Mouse (Mus musculus) gastrocnemius, postnatal 36 days (tissue): Measurements from ENCODE around the gene Med24. TPM values are rescaled to one million over a fixed set of nuclear protein-coding genes. Genes with fewer than 3 reads are reported as not detected.
A peak's percentile ranks its signal among the peaks of the same experiment; 100 is the strongest.
"Not testable (repeated sequence)": the region's sequence is repeated elsewhere in the genome, so short reads cannot be mapped to it uniquely, and the experiment has no call there.

ENCODE experiments used
- DNase-seq, 2 experiments: peaks; one replicate each; pipeline ENCODE4 v3.0.0; 2022
- intact Hi-C: fragments of 180-260 bp; cut with DNase I; formaldehyde crosslinking; loops from one replicate; pipeline ENCODE4 v1.15.1; 2025
- total RNA-seq, 2 experiments: library from RNA; stranded (reverse); gene quantifications; 2 replicates each; pipeline ENCODE4 v1.2.3; 2021

The Med24 gene
- total RNA-seq, 2 experiments from 2014 or later: 41.4 to 41.9 TPM

DNA sequence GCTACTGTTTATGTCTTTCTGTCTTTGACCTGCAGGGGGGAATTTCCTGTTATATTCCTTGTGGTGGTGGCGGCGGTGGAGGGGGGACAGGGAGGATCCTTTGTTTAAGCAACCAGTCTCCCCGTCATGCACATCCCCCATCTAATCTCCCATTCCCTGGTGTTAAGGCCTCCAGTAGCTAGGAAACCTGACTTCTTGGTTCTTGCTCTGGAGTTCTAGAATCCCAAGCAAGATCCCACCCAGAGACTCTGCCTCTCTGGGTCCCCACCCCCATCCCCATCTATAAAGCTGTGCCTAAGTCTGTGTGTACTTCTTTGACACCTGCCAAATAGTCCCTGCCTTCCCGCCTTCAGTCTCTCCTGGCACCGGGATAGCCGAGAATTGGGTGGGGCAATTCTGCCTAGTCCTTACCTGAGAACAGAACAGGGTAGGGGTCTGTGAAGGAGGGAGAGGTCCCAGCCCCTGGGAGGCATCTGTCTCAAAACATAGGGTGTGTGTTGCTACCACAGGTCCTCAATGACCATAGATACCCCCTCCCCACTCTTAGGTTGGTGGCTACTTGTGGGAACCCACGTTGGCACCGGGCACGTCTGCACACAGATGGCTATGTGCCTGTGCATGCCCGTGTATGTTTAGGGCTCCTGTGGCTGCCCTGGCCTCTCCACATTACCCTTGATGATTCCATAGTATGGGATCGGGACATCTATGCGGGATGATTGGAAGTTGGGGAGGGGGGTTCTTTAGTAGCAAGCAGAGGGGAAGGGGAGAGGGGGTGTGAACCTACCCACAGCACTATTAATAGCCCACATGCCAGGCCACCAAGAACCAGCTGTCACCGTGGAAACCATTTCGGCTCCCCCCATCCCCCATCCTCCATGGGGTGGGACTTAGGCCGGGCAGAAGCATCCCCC is 19.5 kb upstream of the Med24 start:
- DNase-seq: no peak
- intact Hi-C loops: no loop called here

DNA sequence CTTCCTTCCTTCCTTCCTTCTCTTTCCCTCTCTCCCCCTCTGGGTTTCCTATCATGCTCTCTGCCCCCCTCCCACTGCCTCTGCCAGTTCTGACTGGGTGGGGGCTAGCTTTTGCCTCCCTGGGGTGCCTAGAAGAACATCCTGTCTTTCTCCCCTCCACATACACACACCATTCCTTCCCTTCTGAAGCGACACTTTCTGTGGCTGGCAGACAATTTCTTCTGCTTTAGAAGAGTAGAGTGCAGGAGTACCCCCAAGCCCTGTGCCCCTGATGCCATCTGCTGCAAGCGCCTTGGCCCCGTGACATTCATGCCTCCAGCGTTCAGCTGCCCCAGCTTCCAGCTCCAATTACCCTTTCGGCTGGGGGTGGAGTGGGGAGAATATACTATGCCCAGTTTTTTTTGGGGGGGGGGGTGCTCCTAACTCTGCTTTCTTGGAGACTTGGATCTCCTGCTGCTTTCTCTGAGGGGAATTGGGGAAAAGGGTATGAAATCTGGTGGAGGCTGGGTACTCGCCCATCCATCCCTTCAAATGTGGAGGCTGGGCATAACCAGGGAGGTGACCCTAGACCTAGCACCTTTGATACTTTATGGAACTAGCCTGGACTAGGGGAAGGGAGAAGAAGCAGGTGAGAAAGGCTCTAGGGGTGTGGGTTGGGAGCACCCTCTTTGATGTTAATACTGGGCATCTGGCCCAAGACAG is 18.7 kb upstream of the Med24 start:
- DNase-seq: peak in 1 of 2 experiments; percentile 42
- intact Hi-C loops: no loop called here

DNA sequence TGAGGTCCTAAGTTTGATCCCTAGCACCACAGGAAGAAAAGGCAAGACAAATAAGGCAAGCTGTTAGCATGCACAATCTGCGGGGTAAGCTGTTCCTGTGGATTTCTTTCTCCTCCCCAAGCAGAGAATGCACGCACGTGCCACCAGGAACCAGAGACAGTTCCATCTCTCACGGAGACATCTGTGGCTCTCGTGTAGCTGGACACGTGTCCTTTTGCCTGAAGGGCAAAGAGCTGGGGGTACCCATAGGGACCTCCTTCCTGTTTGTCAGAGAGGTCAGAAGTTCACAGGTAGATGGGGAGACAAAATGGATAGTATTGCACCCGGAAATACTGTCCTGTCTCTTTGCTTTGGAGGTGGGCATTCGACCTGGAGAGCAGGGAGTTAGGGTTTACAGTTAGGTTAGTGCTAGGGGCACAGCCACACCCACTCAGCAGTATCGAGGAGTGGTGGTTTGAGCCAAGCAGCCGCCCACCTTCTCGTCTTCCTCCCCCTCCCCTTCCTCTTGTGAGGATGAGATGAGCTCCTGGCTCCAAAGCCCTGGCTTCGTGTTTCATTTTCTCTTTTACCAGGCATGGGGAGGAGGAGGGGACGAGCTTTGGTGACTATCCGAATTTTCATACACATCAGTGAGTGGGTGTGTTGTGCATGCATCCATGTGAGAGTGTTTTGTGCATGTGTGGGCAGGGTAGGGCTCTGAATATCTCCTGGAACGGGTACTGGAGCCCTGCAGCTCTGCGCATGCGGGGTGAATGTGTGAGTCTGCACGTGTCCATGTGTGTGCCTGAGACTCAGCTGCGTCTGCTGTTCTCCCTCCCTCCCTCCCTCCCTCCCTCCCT is 17.8 kb upstream of the Med24 start:
- intact Hi-C loops: no loop called here
- DNase-seq: peak; percentile 74 to 79

DNA sequence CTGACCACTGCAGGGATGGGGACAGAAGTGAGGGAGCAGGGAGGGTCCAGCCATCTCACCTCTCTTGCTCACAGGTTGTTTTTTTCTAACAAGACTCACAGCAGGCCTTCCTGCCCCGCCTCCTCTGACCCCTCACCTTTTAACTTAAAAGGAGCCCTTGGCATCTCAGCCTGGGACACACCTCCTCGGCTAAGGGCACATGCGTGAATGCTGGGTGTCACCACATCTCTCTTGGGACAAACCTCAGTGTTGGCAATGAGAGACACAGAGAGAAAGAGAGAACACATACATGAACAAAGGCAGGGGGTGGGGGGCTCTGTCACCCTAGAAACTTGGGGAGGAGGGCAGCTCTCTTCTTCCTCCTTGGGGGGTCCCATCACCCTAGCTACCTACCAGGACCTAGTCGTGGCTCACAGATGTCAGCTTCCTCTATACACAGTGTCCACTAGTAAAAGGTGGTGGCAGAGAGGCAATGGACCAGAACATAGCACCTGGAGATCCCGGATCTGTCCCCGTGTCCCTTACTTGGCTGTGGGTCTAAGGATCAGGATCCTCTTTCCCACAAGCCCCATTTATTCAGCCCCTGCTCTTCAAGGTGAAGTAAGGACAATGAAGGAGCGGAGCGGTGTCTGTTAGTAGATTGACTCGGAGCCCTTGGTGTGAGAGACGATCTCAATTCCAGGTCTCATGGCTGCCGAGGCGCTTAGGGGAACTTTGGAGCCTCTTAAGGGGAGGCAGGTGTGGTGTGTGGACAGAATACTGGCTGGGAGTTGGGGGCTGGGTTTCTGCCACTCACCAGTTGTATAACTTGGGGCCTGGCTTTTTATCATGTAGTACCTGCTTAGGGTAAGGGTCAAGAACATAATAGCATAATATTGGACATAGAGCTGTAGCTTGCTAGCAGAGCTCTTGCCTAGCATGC is 17.0 kb upstream of the Med24 start:
- DNase-seq: no peak
- intact Hi-C loops: no loop called here

DNA sequence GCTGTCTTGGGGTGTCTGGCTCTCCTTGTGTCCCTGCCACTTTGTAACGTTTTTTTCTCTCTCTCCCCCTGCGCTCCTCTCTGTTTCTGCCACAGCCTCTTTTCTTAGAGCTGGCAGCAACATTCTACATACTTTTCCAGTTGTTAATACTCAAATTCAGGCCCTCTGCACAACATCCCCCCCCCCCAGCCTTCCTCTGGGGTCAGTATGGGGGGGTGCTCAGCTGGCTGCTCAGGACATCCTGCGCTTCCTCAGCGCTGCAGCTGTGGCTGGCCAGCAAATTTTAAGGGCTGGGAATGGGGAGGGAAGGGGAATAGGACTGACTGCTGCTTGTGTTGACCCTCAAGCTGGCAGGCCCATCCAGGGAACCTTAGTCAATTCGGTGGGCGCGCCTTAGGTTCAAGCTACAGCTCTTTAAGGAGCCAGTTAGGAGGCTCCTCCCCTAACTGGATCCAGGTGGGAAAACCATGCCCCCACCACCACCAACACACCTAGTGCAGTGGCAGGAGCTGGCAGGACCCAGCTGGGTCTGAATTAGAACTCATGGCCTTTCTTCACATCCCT is 15.3 kb upstream of the Med24 start:
- DNase-seq: no peak
- intact Hi-C loops: no loop called here

DNA sequence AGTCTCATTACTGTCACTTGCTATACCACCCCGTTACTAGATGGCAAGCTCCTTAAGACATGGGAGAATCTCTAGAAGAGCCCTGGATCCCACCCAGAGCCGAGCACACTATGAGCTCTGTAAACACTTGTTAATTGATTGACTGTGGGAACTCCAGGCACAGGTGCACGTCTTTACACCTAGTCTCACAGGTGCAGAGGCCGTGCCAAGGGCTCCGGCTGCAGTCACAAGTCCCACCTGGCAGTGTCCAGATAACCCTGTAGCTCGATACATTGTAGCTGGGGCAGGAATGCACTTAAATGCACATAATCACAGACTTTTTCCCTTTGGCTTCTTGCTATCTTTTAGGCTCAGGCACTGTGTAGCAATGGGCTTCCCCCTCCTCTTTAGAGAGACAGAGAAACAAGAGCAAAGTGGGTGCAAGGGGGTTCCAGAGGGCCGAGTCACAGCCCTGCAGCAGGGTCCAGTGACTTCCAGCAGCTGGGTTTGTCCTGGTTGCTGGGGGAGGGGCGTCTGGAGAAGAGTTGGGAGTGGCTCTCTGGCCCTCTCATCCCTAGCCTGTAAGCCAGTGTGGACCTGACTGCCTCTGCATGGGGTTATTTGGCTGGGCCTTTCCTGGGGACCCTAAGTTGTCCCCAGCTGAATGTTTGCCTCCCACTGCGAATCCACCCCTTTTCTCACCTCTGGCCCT is 14.6 kb upstream of the Med24 start:
- peak in 1 of 2 experiments; percentile 62 for DNase-seq
- intact Hi-C loops: no loop called here

DNA sequence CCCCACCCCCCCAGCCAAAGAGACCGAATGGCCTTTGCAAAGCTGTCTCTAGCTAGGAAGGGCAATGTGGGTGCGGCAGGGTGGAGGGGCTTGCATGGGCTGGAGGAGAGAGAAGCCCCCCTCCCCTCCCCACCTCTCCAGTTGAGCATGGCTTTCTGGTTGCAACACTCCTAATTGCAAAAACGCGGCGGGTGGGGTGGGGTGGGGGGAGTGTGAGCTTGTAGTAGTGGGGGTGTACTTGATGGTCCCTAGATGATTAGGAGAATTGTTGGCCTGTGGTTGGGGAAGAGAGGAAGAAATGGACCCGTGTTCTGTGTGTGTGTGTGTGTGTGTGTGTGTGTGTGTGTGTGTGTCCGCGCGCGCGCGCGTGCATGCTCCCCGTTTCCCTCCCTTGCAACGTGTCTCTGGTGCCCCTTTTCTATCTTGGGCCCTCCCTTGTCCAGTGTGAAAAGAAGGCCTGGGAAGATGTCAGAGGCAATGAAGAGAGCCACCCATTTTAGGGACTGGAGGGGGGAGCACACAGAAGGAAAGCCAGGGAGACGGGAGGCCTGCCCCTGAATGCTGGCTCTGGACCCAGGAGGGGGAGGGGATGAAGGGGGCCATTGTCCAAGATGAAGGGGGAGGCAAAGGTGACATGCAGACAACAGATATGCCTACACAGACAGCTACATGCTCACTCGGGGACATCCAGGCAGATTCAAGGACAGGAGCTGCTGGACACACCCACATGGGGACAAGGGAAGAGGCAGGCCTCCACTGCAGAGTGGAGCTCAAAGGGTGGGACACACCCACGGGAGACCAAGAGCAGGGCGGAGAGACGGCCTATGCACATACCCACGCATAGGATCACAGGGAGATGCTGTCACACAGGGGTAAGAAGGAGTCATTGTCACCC is 13.4 kb upstream of the Med24 start:
- peak in 1 of 2 experiments; percentile 48 for DNase-seq
- intact Hi-C loops: no loop called here

DNA sequence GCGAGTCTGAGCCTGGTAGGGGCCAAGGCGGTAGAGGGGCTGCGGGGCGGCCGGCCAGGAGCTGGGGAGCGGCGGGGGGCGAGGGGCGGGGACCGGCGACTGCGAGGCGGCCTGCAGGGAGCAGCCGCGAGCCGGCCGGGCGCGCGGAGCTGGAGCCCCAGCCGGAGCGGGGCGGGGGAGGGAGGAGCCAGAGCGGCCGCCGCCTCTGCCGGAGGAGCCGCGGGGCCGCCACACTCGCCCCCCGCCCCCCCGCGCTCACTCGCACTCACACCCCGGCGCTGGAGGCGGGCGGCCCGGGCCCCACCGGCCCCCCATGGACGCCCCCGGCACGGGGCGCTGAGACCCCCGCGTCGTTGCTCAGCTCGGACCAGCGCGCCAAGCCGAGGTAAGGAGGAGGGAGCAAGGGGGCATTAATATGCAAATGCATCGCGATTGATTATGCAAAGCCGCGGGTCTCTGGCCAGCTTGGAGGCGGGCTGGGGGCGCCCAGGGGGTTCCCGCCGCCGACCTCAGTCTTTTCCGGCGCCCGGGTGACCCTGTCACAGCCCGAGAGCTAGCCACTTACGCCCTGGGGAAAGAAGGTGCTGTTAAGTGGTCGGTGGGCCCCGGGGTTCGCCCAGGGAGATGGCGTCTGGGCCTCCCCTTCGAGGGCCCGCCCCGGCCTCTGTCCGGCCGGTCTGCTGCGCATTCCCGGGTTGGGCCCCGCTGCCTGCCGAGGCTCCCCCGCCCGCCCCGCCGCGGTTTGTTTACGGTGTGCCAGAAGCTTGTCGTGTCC is 12.6 kb upstream of the Med24 start:
- intact Hi-C loops: loop anchor here (2.0 kb wide), 1 partner anchor 47 kb away; no protein-coding TSS in a partner anchor
- peak; percentile 70 to 80 for DNase-seq

DNA sequence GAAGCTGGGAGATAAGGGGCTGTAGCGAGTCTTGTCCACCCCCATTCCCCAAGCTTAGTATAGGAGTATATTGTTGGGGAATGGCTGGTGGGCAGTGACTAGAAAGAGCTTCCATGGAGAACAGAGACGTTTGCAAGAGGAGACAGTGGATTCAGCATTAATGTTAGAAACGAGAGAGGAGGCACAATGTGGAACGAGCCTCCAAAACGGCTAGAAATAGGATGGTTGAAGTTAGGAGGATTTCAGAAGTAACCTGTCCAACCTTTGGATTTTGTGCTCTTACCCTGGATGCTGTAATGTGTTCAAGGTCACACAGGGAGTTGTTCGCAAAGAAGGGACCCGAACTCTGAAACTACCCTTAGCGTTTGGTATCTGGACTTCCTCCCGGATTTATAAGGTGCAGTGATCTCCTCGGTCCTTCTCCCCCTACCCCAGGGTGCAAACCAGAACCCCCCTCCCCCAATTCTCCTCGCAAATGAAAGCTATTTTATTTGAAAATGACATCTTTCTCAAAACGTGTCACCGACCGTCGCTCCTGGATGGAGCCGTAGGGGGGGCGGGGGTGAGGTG is 11.9 kb upstream of the Med24 start:
- intact Hi-C loops: loop anchor here (2.0 kb wide), 1 partner anchor 48 kb away; no protein-coding TSS in a partner anchor
- DNase-seq: no peak

DNA sequence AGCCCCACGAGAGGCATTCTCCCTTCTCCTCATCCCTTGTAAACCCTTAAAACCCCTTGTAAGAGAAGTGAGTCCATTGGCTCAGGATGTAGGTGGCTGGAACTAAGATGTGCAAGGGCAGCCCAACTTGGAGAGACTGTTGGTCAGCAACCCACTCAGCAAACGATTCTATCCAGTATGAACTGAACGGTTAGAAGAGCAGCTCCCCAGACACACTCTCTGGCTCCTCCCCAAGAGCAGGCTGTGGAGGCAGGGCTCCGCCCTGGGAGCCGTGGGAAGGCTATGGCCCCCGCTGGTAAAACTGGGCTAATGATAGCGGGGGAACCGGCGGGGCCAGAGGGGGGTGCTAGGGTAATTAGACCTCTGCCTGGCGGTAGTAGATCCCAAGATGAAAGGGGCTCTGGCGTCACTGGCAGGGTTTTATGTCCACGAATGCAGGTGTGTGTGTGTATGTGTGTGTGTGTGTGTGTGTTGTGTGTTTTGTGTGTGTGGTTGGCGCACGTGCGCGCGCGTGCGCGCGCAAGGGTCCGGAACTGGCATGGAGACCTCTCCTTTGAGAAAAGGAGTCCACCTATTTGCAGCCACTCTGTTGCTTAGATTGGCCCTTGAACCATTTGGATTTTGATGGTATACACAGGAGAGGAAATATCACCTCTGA is 11.3 kb upstream of the Med24 start, which contains the start of gene Thra:
Gene Thra (plus strand): TSS at position 246 of the 658 bp plus-strand sequence.
- peak; percentile 67 to 79 for DNase-seq

DNA sequence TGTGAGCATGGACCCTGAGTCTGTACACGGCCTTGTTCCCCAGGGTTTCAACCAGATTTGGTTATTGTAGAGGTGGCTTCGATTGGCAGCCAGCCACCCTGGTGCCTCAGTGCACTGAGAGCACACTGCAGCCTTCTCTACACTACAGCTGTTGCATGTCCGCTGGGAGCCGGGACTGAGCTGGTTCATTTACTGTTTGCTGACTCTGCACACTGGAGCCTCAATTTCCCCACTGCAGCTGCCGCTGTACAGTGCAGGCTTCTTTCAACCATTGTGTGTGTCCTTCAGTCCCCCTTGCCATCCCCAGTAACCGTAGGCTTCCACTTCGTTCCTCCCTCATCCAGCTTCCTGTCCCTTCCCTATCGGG is 10.8 kb upstream of the Med24 start:
- DNase-seq: no peak
- intact Hi-C loops: loop anchor here (2.0 kb wide), 1 partner anchor 49 kb away; no protein-coding TSS in a partner anchor

More for the DNA sequence above, 11.3 kb upstream of the Med24 start, which contains the start of gene Thra:
- intact Hi-C loops: loop anchor here (2.0 kb wide), 1 partner anchor 48 kb away; no protein-coding TSS in a partner anchor

DNA sequence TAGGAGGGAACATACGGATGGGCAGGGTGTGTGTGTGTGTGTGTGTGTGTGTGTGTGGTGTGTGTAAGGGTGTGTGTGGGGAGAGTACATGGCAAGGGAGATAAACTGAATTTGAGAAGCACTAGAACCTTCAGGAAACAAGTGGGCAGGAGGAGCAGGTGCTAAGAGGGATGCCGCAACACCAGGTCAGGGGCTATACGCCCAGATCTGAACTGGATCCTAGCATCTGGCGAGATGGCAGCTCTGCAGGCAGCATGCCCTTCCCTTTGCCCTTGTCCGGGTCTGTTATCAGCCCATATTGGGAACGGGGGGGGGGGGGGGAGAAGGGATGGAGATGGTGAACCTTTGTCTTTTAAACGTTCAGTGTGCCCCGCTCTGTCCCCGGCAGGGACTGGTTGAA is 9.7 kb upstream of the Med24 start:
- intact Hi-C loops: no loop called here
- DNase-seq: no peak

DNA sequence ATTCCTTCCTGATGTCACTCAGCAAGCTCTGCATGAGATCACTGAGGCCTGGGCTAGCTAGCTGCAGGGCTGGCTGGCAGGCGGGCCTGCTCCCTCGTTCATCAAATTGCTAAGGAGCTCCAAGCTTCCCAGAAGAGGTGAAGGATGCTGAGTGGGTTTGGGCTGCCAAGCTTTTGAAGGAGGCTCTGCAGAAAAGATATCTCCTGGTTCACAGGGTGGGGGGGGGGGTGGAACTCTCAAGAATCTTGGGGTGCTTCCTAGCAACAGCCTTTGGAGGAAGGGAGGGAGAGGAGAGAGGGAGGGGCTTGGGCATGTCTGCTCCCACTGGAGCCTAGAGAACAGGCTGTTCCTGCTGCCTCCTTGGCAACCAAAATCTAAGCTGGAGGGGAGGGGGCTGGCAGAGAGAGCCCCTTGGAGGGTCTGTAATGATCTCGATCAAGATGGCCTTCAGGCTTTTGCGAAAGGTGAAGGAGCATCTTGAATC is 9.2 kb upstream of the Med24 start:
- intact Hi-C loops: no loop called here
- DNase-seq: no peak

DNA sequence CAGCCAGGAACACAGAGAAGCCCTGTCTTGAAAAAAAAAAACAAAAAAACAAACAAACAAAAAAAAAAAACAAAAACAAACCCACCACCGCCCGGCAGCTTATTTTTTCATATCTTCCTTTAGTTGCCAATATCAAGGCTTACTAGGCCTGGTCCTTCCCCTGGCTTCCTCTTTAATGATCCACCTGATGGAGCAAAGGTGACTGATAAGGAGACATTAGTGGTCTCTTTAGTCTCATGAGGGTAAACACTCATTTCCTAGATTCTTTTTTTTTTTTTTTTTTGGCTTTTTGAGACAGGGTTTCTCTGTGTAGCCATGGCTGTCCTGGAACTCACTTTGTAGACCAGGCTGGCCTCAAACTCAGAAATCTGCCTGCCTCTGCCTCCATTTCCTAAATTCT is 8.0 kb upstream of the Med24 start:
- intact Hi-C loops: not testable (repeated sequence)

DNA sequence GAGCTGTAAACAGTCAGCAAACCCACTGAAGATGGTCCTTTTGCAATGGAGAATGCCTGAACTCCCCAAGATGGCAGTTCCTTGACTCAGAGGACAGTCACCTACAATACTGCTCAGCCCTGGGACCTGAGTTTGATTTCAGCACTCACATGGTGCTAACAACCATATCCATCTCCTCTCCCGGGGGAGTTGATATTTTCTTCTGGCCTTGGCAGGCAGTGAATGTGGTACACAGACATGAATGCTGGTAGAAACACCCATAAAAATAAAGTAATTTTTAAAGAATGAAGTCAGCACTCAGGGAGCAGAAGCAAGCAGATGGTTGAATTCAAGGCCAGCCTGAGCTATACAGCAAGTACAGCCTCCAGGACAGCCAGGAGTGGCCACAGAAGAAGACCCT is 6.9 kb upstream of the Med24 start:
- DNase-seq: no peak
- intact Hi-C loops: no loop called here

More for the DNA sequence above, 8.0 kb upstream of the Med24 start:
- DNase-seq: not testable (repeated sequence)

DNA sequence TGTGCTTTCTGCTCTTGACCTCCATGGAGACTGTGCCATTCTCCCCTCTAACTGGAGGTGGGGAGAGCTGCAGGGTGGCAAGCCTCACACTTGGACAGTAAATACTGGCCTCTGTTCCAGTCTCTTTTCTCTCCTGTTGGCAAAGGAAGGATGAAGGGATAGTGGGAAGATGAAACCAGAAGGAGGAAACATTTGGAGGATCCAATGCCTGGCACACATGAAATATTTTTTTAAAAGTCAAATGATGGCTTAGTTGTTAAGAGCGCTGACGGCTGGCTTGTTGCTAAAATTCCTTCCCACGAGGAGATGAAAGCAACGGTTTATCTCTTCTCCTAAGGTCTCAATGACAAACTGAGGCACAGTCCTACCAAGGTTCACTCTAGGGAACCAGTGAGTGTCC is 5.9 kb upstream of the Med24 start:
- DNase-seq: no peak
- intact Hi-C loops: no loop called here
